In genomic region chr4:140641414-140641918, GRCm38 (mm10) we compare ENCODE assay signal across 12 mouse cellular contexts. TPM values are rescaled to one million over a fixed set of nuclear protein-coding genes. Genes with fewer than 3 reads are reported as not detected.
A peak's percentile ranks its signal among the peaks of the same experiment; 100 is the strongest.
DNase-seq lines count a peak whose midpoint lies in the region; ATAC-seq and TF ChIP-seq lines count a peak whose summit lies in the region.
"Had no signal": no experiment of that assay in that cellular context is flagged by ENCODE, and none has a peak within 500 bp of the region (broad histone marks: within the 10 kb centered on the region; RNA-seq: fewer than 3 reads in every experiment).

No protein-coding gene starts in this region.

- ATAC-seq in forebrain, embryonic 13.5 days, result peak; percentile 25; the same call in 1 of the 2 replicates
- ATAC-seq in midbrain, embryonic 13.5 days, result no peak
- no peak for ATAC-seq in midbrain, embryonic 11.5 days (ENCODE audit: low FRiP score)
- ATAC-seq: liver, embryonic 12.5 days had no signal

- H3K9me3 ChIP-seq in forebrain, embryonic 13.5 days (replicated peaks), result peaks cover 10% of the 10 kb centered on the region
- peaks cover 10% of the 10 kb centered on the region; the same call in 1 of the 2 replicates for H3K9me3 ChIP-seq in forebrain, embryonic 10.5 days
- H3K9me3 ChIP-seq in midbrain, embryonic 13.5 days, result 0 out of 2 replicates have a peak, but pooled peaks cover 4% of the 10 kb centered on the region
- peaks cover 3% of the 10 kb centered on the region; the same call in 1 of the 2 replicates for H3K9me3 ChIP-seq in midbrain, embryonic 11.5 days (ENCODE audit: control insufficient read depth, low read length)
- H3K9me3 ChIP-seq: liver, embryonic 12.5 days had no signal

- no peak overlapping the region for H3K4me3 ChIP-seq in forebrain, embryonic 13.5 days
- no peak overlapping the region for H3K4me3 ChIP-seq in forebrain, embryonic 10.5 days
- H3K4me3 ChIP-seq in midbrain, embryonic 13.5 days (replicated peaks), result no peak overlapping the region
- H3K4me3 ChIP-seq in midbrain, embryonic 11.5 days (ENCODE audit: low read depth, low read length), result no peak overlapping the region
- no peak overlapping the region for H3K4me3 ChIP-seq in thymus, adult 2 months (ENCODE audit: control insufficient read depth, insufficient read depth, low read length)
- H3K4me3 ChIP-seq: liver, embryonic 12.5 days; neural tube, embryonic 13.5 days had no signal

- no peak for DNase-seq in forebrain, embryonic 10.5 days (ENCODE audit: extremely low spot score, low spot score)
- no peak for DNase-seq in midbrain, embryonic 11.5 days (ENCODE audit: low spot score, missing footprints)
- peak; percentile 84 to 87 for DNase-seq in cerebellum, postnatal 10 days
- peak; percentile 43 for DNase-seq in layer of hippocampus, adult 9-10 months (ENCODE audit: low spot score)
- no peak for DNase-seq in thymus, adult 2 months
- no peak for DNase-seq in embryo, embryonic 9.5 days (ENCODE audit: extremely low spot score)
- DNase-seq: adrenal gland, adult 2 months had no signal

- H3K36me3 ChIP-seq in forebrain, embryonic 13.5 days (ENCODE audit: poor library complexity, severe bottlenecking), result peaks cover 48% of the 10 kb centered on the region
- H3K36me3 ChIP-seq in forebrain, embryonic 10.5 days (replicated peaks), result peaks cover 87% of the 10 kb centered on the region
- H3K36me3 ChIP-seq in midbrain, embryonic 13.5 days, result peaks cover 36% of the 10 kb centered on the region
- H3K36me3 ChIP-seq in midbrain, embryonic 11.5 days (ENCODE audit: control insufficient read depth, insufficient read depth, low read length), result peaks cover 3% of the 10 kb centered on the region
- no peaks in the 10 kb centered on the region for H3K36me3 ChIP-seq in thymus, adult 2 months (ENCODE audit: control insufficient read depth, insufficient read depth, low read length)
- H3K36me3 ChIP-seq: liver, embryonic 12.5 days had no signal

- no peak for TF ChIP-seq POLR2A in thymus, adult 2 months (IDR thresholded peaks at IDR 0.05; ENCODE audit: control insufficient read depth, extremely low read depth, insufficient read depth, low read length, poor library complexity)

- no peak for TF ChIP-seq CTCF in thymus, adult 2 months (IDR thresholded peaks at IDR 0.05; ENCODE audit: borderline replicate concordance, control insufficient read depth, extremely low read depth, insufficient read depth, low read length, poor library complexity)

- no peak overlapping the region for H3K9ac ChIP-seq in forebrain, embryonic 13.5 days
- H3K9ac ChIP-seq in midbrain, embryonic 13.5 days (replicated peaks), result no peak overlapping the region
- H3K9ac ChIP-seq in midbrain, embryonic 11.5 days (ENCODE audit: low read length), result no peak overlapping the region
- H3K9ac ChIP-seq: liver, embryonic 12.5 days; neural tube, embryonic 13.5 days had no signal

- no peak overlapping the region for H3K4me2 ChIP-seq in forebrain, embryonic 13.5 days
- H3K4me2 ChIP-seq in midbrain, embryonic 13.5 days (replicated peaks), result no peak overlapping the region
- H3K4me2 ChIP-seq in midbrain, embryonic 11.5 days, result no peak overlapping the region
- H3K4me2 ChIP-seq: liver, embryonic 12.5 days; neural tube, embryonic 13.5 days had no signal

- peaks cover 53% of the 10 kb centered on the region for H3K4me1 ChIP-seq in forebrain, embryonic 13.5 days
- H3K4me1 ChIP-seq in forebrain, embryonic 10.5 days, result peaks cover 47% of the 10 kb centered on the region
- H3K4me1 ChIP-seq in midbrain, embryonic 13.5 days (replicated peaks), result peaks cover 48% of the 10 kb centered on the region
- peaks cover 6% of the 10 kb centered on the region; the same call in 1 of the 2 replicates for H3K4me1 ChIP-seq in midbrain, embryonic 11.5 days (ENCODE audit: control insufficient read depth, insufficient read depth, low read length)
- peaks cover 6% of the 10 kb centered on the region for H3K4me1 ChIP-seq in thymus, adult 2 months (replicated peaks; ENCODE audit: control insufficient read depth, insufficient read depth, low read length)
- H3K4me1 ChIP-seq: liver, embryonic 12.5 days had no signal

- H3K27ac ChIP-seq in forebrain, embryonic 13.5 days, result peak overlapping the region; percentile 32
- no peak overlapping the region for H3K27ac ChIP-seq in forebrain, embryonic 10.5 days
- H3K27ac ChIP-seq in midbrain, embryonic 13.5 days, result peak overlapping the region; percentile 44
- H3K27ac ChIP-seq in midbrain, embryonic 11.5 days (ENCODE audit: low read depth, low read length), result no peak overlapping the region
- H3K27ac ChIP-seq in thymus, adult 2 months (ENCODE audit: control insufficient read depth, insufficient read depth, low read length), result no peak overlapping the region
- H3K27ac ChIP-seq: liver, embryonic 12.5 days; macrophage had no signal

- WGBS in forebrain, embryonic 13.5 days, result 67% methylated on average over 5 of the region's 5 CpGs
- WGBS in forebrain, embryonic 10.5 days, result 82% methylated on average over 5 of the region's 5 CpGs
- 82% methylated on average over 5 of the region's 5 CpGs for WGBS in midbrain, embryonic 13.5 days
- WGBS in midbrain, embryonic 11.5 days, result 80% methylated on average over 5 of the region's 5 CpGs
- WGBS in thymus, adult 2 months, result 88% methylated on average over 5 of the region's 5 CpGs

- H3K27me3 ChIP-seq in forebrain, embryonic 13.5 days, result no peaks in the 10 kb centered on the region
- no peaks in the 10 kb centered on the region for H3K27me3 ChIP-seq in forebrain, embryonic 10.5 days (ENCODE audit: poor library complexity, severe bottlenecking)
- H3K27me3 ChIP-seq in midbrain, embryonic 13.5 days, result no peaks in the 10 kb centered on the region
- no peaks in the 10 kb centered on the region for H3K27me3 ChIP-seq in midbrain, embryonic 11.5 days (ENCODE audit: control insufficient read depth, insufficient read depth, low read length)
- H3K27me3 ChIP-seq in thymus, adult 2 months (ENCODE audit: control insufficient read depth, insufficient read depth, low read length), result no peaks in the 10 kb centered on the region
- H3K27me3 ChIP-seq: neural tube, embryonic 13.5 days had no signal

RNA-seq across cellular contexts. Expression of gene Arhgef10l, which starts 24.3 kb away (rescaled TPM):
- 20.2 and 22.0 TPM in 2 replicates for polyA plus RNA-seq in forebrain, embryonic 13.5 days (2015; fragmentation: Nextera tagmentation; extraction: Ambion mirVana)
- polyA plus RNA-seq in forebrain, embryonic 10.5 days (2016; fragmentation: Nextera tagmentation; extraction: Ambion mirVana), result 22.1 and 23.0 TPM in 2 replicates
- 27.7 and 28.3 TPM in 2 replicates for polyA plus RNA-seq in midbrain, embryonic 13.5 days (2015; fragmentation: Nextera tagmentation; extraction: Ambion mirVana)
- 17.6 and 18.5 TPM in 2 replicates for polyA plus RNA-seq in midbrain, embryonic 11.5 days (2014; fragmentation: Nextera tagmentation; extraction: Ambion mirVana)
- 22.2 and 26.0 TPM in 2 replicates for polyA plus RNA-seq in thymus, adult 2 months (2012; rRNA removed)

RNA-seq across cellular contexts. Expression of gene Rcc2, which starts 58.9 kb away (rescaled TPM):
- polyA plus RNA-seq in forebrain, embryonic 13.5 days (2015; fragmentation: Nextera tagmentation; extraction: Ambion mirVana), result 34.0 and 35.5 TPM in 2 replicates
- polyA plus RNA-seq in forebrain, embryonic 10.5 days (2016; fragmentation: Nextera tagmentation; extraction: Ambion mirVana), result 40.8 and 44.7 TPM in 2 replicates
- polyA plus RNA-seq in midbrain, embryonic 13.5 days (2015; fragmentation: Nextera tagmentation; extraction: Ambion mirVana), result 23.6 and 26.3 TPM in 2 replicates
- 54.1 and 70.1 TPM in 2 replicates for polyA plus RNA-seq in midbrain, embryonic 11.5 days (2014; fragmentation: Nextera tagmentation; extraction: Ambion mirVana)
- 211 and 279 TPM in 2 replicates for polyA plus RNA-seq in thymus, adult 2 months (2012; rRNA removed)

Comparison
In these comparisons a context has a peak if more than half of its experiments do, and no peak if none do; other contexts are left out.
1. H3K27ac ChIP-seq: peak in forebrain, embryonic 13.5 days (single experiment) and midbrain, embryonic 13.5 days (single experiment); none in forebrain, embryonic 10.5 days (single experiment), midbrain, embryonic 11.5 days (single experiment) and thymus, adult 2 months (single experiment).
2. DNase-seq: peak in cerebellum, postnatal 10 days (2 of 2) and layer of hippocampus, adult 9-10 months (single experiment); none in forebrain, embryonic 10.5 days (single experiment), midbrain, embryonic 11.5 days (single experiment), thymus, adult 2 months (single experiment) and embryo, embryonic 9.5 days (single experiment).